Mouse (Mus musculus) spleen, postnatal 14 days (tissue): ENCODE data around the gene Phactr2.
"Not testable (repeated sequence)": the region's sequence is repeated elsewhere in the genome, so short reads cannot be mapped to it uniquely, and the experiment has no call there.

Source experiments
- DNase-seq, 2 experiments: peaks; one replicate each; pipeline ENCODE4 v3.0.0; 2021 to 2022; ENCODE audit warnings: low spot score in 2 of 2

The Phactr2 gene

DNA sequence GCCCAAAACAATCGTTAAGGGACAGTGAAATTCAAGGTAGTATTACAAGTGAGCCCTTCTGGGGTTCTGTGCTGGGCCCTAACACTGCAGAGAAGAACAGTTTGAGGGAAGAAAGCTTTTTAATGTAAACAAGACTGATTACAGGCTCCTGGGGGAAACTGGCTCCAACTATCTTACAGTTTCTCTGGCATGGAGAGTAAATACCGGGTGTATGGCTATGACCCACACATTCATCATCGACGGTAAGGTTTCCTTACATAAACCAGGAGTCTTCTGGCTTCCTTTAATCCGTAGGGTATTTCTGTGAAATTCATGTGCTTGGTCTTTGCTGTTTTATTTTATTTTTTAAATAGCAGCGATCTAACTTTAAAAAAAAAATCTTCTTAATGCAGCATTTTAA is 261.4 kb downstream of the Phactr2 start:
- no peak for DNase-seq

DNA sequence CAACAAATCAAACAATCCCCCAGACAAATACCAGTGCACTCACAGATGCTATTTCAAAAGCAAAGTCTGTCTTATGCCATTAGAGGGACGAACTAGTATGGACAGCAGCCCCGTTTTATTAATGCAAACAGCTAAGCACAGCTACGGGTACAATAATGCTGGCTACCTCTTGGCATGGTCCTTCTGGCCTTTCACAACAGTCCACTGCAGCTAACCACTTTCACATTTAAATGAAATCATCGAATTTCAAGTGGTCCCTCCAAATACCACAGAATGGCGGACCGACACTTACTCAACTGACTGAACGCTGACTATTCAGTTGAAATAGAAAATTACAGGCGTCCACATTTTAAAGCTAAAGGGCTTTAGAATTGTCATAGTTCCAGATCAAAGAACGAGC is 261.9 kb downstream of the Phactr2 start:
- no peak for DNase-seq

DNA sequence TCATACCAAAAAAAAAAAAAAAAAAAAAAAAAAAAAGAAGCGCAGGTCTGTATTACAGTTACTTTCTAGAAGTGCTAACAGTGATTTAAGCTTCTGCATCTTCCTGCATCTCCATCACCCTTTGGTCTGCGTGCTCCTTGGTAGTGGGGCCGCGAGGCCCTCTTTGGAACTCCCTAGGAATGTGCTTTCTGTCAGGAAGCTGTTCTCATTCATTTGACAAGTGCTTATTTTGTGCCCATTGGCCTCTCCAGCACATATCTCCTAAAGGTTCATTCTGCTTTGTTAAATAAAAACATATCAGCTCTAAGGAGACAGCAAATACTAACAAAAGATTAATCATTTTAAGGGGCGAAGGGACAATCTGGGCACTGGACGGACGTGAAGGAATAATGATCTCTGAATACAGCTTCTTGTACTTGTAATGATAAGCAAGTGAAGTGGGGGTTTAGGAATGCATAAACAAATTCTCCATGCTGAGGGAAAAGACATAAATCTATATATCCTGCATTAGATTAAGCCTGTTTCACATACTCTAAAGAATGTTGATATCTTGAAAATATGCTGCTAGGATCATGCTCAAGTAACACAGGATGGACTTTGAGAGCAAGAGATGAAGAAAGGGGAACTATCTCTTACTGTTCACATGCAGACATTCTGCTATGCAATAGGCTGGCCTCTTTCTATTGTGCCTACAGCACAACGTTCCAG is 264.1 kb downstream of the Phactr2 start:
- no peak for DNase-seq

DNA sequence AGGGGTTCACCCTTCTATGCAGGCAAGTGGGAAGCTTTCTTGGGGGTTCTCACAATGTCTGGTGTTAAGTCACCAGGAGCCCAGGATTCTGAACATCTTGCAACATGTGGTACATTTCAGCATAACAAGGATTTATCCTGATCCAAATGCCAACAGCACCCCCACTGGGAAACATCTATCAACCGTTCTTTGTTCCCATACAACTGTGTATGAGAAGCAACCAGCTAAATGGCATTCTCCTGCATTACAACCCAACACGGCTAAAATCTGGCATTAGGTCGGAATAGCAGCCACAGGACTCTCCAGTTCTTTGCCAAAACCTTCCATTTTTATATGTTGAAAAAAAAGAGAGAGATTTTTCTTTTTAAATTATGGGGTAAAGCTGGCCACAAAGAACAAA is 264.7 kb downstream of the Phactr2 start:
- DNase-seq, result no peak

DNA sequence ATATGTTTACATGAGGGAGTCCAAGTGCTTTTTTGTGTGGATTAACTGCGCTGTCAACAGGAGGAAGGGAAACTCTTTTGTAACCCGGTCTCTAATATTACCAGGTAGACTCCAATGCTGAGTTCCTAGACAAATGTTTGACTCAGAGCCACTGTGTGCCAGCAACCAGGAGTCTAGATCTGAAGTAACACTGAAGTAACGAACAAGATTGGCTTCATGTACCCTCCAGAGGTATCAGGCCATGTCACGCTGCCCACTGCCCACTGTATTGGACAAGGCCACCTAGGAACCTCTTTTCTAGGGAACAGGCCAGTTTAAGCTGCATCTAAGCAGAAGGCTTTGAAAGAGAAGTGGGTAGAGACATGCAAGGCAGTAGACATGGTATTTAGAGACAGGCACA is 265.2 kb downstream of the Phactr2 start:
- DNase-seq, result no peak

DNA sequence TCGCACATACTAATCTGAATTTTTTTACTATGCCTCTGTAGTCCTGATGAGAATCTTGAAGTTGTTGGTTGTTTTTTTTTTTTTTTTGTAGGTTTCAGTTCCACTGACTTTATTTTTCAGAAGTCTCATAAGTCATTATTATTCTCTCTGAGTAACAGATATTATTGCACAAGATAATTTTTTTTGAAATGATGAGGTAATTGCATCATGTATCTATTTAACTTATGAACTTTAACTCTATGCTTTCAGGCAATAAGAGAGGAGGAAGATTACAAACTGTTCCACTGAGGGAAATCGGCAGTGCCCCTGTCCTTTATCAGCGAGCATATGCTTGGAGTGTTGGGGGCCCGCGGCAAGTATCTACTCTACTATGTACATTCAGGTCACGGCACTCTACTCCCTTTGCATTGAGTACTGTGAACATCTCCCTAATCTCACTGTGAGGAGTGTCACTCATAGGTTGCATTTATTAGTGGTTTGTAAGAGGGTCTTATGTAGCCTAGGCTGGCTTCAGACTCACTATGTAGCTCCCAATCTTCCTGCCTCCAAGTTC is 272.4 kb downstream of the Phactr2 start:
- DNase-seq, result no peak

DNA sequence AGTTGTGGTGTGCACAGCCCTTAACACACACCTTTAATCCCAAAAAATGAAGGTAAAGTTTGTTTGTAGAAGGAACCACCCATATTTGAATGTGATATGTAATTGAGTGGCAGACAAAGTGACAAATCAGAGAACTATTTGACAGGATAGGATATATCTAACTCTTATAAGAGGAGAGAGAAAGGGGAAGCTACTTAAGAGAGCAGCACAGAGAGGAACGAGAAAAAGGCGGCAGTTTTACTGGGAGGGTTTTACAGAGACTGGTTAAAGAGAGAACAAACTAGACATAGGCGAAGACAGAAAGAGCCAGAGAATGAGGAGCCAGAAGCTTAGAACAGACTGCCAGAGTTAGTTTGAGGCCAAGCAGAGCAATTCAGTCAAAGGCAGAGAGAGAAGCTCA is 273.4 kb downstream of the Phactr2 start:
- no peak for DNase-seq

DNA sequence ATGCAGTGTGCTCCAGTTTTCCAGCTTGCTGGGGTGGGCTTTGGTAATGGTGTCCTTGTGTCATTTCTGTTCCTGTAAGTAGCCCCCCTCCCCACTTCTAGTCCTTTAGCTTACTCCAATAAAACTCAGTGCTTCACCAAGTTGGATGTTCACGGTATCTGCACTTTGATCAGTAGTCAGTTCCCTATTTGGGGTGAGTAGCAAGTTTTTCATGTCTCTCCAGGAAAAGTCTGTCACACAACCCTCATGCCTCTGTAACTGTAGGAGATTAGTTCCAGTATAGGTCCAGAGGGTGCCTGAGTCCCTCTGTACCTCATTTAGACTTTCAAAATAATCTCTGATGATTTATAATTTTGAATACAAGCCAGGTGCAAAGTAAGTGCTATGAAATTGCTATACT is 275.0 kb downstream of the Phactr2 start:
- DNase-seq, result no peak

DNA sequence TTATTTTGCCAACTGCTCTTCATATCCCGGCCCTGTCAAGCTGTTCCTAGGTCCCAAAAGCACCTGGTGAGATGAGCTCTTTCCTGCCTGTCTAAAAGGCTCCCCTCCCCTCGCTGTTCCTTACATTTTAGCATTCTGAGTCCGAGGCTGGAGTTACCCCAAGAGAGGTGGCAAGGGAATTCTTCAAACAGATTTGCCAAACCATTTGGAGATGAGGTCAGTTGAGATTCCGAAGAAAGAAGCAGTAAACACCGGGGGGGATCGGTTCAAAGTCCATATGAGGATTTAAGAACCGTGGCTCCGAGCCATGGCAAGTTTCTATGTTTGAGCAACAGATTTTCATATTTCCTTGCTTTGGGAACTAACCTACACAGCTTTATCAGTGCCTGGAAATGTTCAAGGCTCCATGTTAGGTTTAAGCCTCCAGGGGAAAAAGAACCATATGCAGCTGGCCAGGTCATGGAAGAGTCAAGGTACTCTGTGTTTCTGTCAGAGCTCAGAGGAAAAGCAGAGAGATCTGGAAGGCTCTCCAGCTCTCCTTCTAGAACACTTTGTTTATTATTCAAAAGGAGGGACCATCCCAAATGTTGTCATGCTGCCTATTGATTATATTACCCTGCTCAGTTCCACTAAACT is 277.2 kb downstream of the Phactr2 start:
- DNase-seq, result no peak

DNA sequence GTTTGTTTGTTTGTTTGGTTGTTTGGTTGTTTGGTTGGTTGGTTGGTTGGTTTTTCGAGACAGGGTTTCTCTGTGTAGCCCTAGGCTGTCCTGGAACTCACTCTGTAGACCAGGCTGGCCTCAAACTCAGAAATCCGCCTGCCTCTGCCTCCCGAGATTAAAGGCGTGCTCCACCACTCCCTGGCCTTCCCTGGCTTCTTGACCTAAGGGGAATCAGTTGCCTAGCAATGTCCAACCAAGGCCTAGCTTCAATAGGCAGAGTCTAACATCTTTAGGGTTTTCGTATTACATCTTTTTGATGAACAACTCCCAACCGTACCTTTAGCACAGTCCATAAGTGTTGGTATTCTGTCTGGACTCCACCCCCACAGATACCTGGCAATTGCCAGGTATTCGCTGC is 280.7 kb downstream of the Phactr2 start:
- DNase-seq, result not testable (repeated sequence)

DNA sequence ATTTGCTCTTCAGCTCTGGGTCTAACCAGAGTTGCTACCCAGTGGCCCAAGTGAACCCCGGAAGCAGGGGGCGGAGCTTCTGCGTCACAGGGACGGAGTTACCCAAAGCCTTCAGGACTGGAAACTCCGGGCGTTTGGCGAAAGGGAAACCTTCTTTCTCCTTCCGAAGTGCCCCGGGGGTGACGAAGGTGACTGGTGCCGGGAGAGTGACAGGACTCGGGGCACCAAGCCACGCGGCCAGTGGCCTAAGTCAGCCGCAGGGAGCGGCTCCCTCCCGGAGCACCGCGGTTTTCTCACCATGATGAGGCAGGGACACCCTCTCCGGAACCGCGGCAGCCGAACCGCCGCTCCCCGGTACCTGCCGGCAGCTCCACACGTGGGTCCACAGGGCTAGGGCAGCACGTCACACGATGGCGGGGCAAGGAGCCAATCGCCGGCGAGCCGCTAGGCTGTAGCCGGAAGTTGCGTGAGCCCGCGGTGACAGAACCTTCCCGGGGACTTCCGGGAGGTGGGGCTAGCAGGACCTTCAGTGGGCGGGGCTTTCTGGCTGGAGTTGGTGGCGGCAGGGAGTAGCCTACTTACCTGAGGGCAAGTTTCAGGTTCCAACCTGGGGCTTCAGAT is 281.4 kb downstream of the Phactr2 start, which contains the start of gene Ltv1:
Gene Ltv1 (minus strand): TSS at position 438 of the 621 bp plus-strand sequence.
- peak; percentile 86 to 91 for DNase-seq

DNA sequence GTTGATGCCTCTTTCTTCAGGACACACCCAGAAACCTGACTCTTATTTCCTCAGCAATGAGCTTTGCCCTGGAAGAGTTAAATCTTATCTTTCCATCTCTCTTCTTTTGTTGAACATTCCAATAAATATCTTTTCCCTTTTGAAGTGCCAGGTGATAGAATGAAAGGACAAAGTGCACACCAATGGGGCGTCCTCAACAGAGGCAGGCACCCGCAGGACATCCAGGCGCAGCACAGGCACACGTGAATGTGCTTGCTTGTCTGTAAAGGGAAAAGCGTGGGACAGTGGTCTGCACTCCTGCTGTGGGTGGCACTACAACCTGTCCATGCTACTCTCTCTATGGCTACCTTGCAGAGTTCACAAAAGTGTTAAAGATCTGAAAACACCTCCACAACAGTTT is 284.3 kb downstream of the Phactr2 start:
- no peak for DNase-seq

DNA sequence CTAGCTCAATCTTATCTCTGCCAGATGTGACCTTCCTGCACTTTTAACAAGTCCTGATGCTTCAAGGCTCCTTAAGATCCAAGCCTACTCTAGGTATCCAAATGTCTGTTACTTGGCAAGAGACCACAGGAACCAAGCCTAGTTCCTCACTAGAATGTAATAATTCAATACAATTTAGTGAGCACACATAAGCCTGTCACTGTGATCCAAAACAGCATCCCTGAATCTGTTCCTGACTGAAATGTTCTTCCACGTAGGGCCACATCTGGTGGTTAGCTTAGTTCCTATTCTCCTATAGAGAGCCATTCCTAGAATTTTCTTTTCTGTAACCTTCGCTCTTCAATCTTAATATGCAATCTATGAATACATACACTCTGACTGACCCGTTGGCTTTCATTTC is 287.5 kb downstream of the Phactr2 start:
- DNase-seq, result no peak

DNA sequence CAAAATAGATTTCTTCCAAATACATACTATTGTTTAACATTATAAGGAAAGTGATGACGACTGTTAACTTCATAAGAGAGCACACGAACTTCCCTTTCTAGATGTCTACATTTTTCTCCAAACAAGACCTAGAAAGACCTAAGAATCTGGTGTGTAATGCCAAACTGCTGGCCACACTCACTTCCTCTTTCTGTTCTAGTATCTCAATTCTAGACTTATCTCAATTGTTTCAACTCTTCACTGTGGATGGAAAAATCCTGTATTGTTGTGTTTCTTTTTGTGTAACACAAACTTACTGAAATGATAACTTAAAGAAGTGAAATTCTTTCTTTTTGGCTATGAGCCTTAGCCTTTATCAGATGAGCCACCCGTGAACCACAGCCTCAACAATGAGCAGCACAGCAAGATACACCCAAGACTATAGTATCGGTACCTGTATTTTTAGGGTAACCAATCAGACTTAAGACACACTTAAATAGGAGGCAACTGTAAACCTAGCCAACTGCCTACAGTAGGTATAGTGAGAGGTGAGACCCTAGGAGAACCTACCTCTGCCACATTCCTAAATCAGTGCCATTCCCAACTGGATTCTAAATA is 289.9 kb downstream of the Phactr2 start:
- DNase-seq, result no peak

DNA sequence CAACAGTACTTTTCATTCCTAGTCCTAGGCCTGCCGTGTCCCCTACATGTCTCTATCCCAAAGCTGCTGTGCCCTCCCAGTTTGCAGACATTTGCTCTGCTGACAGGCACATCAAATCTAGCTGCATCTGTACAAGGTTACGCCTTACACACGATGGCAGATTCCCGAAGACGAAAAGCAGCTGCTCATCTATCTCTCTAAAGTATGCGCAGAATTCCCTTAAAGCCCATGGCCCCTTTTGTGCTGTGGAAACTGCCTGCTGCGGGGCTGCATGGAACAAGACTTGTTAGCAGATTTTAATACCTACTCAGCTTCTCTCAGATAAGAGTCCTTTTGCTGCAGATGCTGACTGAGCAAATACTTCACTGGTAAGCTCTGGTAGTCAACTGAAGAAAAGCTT is 294.0 kb downstream of the Phactr2 start:
- DNase-seq, result no peak

DNA sequence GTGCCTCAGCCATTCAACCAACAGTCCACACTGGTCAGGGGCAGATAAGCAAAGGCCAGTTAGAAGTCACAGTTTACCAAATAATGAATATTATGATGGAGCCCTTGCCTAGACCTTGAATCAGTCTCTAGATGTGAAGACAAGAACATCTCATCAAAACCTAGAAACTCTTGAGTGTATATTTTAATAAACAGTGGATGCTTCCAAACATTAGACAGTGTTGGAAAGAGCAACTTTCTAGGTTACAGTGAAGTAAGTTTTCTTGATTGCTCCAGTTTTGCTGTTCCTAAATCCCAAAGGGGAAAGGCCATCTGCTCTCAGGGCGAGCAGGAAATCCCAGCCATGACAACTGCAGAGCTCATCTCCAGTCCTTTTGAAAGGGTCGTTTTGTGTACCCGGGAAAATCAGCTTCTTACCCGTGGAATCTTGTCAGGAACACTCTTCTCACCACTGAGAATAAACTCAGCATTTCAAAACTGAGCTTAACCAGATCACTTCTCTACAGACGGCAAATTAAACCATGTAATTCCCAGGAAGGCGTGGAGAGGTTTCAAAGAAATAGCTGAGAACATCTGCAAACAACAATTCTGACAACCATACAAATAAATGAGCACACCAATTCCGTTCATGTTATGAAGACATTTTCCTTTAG is 296.1 kb downstream of the Phactr2 start, which contains the start of gene Zc2hc1b:
Gene Zc2hc1b (minus strand): TSS at position 51 of the 652 bp plus-strand sequence.
- DNase-seq, result no peak

DNA sequence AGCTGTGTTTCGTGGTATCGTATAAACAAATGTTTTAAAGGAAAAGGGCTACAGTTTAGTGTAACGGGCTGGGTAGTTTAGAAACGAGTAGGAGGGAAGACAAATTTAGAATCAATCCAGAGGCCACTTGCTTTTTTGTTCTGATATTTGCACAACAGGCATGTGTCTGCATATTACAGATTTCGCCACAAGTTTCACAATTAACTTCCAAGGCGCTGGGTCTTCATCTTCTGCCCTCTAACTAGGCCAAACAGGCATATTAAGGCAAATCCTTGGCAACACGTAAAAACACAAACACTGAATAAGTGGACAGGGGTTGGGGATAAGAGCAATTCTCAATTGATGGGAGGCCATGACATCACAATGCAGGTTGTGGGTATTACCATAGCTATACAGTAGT is 298.3 kb downstream of the Phactr2 start:
- no peak for DNase-seq

DNA sequence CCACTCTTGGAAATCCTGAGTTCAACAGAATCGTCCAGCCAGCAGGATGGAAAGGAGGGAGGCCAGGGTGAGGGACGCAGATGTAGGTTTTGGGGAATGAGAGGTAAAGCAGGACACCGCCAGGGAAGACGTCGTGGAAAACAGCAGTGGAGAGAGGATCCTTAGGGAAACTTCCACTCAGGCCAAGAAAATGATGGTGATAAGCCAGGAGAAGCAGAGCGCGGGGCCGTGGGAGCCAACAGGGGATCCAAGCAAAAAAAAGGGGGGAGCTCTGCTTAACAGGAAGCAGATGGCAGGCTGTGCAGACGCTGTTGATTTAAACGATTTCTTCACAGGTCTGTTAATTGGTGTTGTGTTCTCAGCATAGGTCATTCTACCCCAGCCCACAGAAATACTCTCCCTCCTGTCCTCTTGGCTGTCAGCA is 301.4 kb downstream of the Phactr2 start:
- DNase-seq, result no peak

DNA sequence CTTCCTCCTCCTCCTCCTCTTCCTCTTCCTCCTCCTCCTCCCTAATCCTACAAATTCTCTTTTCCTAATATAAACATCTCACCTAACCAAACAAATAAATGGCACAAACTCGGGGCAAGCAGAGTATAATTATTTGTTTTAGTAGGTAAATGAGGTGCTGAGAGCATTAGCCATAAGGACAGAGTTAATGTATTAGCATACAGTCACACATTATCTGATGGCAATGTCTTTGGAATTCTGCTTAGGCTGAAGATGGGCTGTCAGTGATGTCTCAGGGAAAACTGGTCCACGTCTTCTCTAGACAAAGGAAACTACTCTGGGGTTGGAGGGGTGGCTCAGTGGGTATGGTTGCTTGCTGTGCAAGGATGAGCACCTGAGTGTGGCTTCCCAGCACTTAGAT is 302.8 kb downstream of the Phactr2 start:
- no peak for DNase-seq

DNA sequence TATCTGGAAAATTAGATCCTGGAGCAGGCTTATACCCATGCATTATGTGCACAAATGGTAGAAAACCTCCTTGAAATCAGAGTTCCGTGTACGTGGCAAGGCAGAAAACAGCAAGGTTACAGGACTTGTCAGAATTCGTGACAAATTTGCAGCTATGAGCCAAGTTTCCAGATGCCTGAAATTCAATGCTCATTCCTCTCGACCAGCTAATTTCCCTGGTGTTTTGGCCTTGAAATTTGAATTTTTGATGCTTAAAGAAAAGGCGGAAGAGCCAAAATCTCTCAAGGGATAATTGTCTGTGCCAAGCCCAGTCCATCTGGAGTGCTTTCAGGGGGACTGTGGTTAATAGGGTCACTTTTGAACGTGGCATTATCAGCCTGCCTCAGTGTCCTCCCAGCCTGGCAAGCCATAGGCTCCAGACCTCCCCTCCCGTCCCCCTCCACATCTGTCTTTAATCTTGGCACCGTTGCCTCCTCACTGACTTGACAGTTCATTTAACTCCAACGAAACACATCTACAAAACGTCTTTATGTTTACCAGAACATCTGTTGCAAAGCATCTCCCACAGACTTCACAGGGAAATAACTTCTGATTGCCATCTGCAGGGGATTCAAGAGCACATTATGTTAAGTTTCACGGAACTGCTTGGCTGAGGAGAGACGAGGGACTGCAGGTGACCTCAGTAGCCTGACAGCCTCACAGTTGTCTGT is 303.3 kb downstream of the Phactr2 start:
- DNase-seq, result no peak

DNA sequence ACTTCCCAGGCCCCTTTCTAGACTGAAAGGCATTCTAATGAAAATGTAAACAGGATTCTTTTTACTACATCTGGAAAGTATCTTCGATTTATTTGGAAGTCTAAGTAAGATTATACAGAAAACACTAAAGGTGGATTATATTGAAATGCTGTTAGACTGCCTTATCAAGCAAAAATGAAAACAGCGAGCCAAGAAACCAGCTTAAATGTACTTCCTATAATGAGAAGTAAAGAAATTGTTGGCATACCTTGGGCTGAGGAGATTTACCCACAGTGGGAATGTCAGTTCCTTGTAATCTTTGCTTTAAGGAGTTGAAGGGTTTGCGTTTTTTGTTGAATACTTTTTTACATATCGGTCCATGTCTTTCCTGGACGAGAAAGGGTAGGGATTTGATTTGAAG is 305.8 kb downstream of the Phactr2 start:
- DNase-seq, result no peak
